Mouse (Mus musculus) heart, embryonic 16.5 days (tissue): ENCODE measurements around the gene Htt. TPM values are rescaled to one million over a fixed set of nuclear protein-coding genes. Genes with fewer than 3 reads are reported as not detected.

Source experiments
- ATAC-seq: fragments of 200-750 bp; cut with Nextera tagmentation; replicated peaks from 2 replicates; pipeline ENCODE4 v1.8.0; 2017; ENCODE audit warnings: moderate number of reproducible peaks; ENCODE audit not compliant: insufficient read depth, low FRiP score; ENCODE audit errors: extremely low read depth
- H3K27ac ChIP-seq: fragments of 300-500 bp; sonication (generic); 2 replicates; pipeline ENCODE4 v1.5.1; 2014; ENCODE audit warnings: mild to moderate bottlenecking, low read length, control low read depth, moderate library complexity
- H3K27me3 ChIP-seq: fragments of 300-500 bp; sonication (generic); 2 replicates; pipeline ENCODE4 v1.6.1; 2014; ENCODE audit warnings: low read length, mixed read lengths; ENCODE audit not compliant: control insufficient read depth, insufficient read depth
- H3K36me3 ChIP-seq: fragments of 300-500 bp; sonication (generic); 2 replicates; pipeline ENCODE4 v1.6.1; 2014; ENCODE audit not compliant: control insufficient read depth, insufficient read depth
- H3K4me1 ChIP-seq: fragments of 300-500 bp; sonication (generic); 2 replicates; pipeline ENCODE4 v1.6.1; 2014; ENCODE audit warnings: low read length, mixed read lengths; ENCODE audit not compliant: control insufficient read depth, insufficient read depth
- H3K4me2 ChIP-seq: fragments of 300-500 bp; sonication (generic); 2 replicates; pipeline ENCODE4 v1.6.1; 2014; ENCODE audit warnings: low read depth, mild to moderate bottlenecking, control low read depth, low read length
- H3K4me3 ChIP-seq: fragments of 300-500 bp; sonication (generic); 2 replicates; pipeline ENCODE4 v1.5.1; 2014; ENCODE audit warnings: mild to moderate bottlenecking, control low read depth, low read length
- H3K9ac ChIP-seq: fragments of 300-500 bp; sonication (generic); 2 replicates; pipeline ENCODE4 v1.6.1; 2014; ENCODE audit warnings: low read length, control low read depth
- H3K9me3 ChIP-seq: fragments of 300-500 bp; sonication (generic); replicated peaks from 2 replicates; pipeline ENCODE4 v1.6.1; 2016; ENCODE audit warnings: low read length; ENCODE audit not compliant: control insufficient read depth
- WGBS: fragments of 180-500 bp; shearing (Covaris S2); extraction: QIAGEN DNeasy Blood & Tissue Kit; methylation state at CpG from one replicate; pipeline ENCODE4 v1.1.7; 2014; 5-methylcytosine and 5-hydroxymethylcytosine counted together
- polyA plus RNA-seq: library from polyadenylated mRNA; unstranded; fragments of >200 nt; fragmentation: Nextera tagmentation; extraction: Ambion mirVana; gene quantifications from 2 replicates; pipeline ENCODE4 v1.2.1, GENCODE M21; 2015

Htt gene
- polyA plus RNA-seq, 1 experiment from 2014 or later, result 7.8 TPM

GRCm38 (mm10) chr5:34771818-34772217, 10.3 kb downstream of the Htt start:
- Histone ChIP-seq H3K4me1 (no peaks in the 10 kb centered on the region), H3K9me3 (no peaks in the 10 kb centered on the region), H3K9ac (no peak overlapping the region), H3K36me3 (no peaks in the 10 kb centered on the region), H3K4me2 (no peak overlapping the region), H3K27me3 (no peaks in the 10 kb centered on the region), H3K4me3 (no peak overlapping the region), H3K27ac (no peak overlapping the region)
- ATAC-seq, result no peak
- WGBS, result 88% methylated on average over 3 of the region's 3 CpGs

GRCm38 (mm10) chr5:34772696-34773245, 11.2 kb downstream of the Htt start:
- H3K36me3 ChIP-seq, result no peaks in the 10 kb centered on the region
- H3K4me2 ChIP-seq, result no peak overlapping the region
- no peaks in the 10 kb centered on the region for H3K27me3 ChIP-seq
- H3K9ac ChIP-seq, result no peak overlapping the region
- 85% methylated on average over 4 of the region's 4 CpGs for WGBS
- H3K9me3 ChIP-seq, result no peaks in the 10 kb centered on the region
- no peaks in the 10 kb centered on the region for H3K4me1 ChIP-seq
- no peak overlapping the region for H3K27ac ChIP-seq
- ATAC-seq, result no peak
- no peak overlapping the region for H3K4me3 ChIP-seq

GRCm38 (mm10) chr5:34773392-34773791, 11.9 kb downstream of the Htt start:
- H3K27me3 ChIP-seq, result no peaks in the 10 kb centered on the region
- H3K27ac ChIP-seq, result no peak overlapping the region
- H3K4me3 ChIP-seq, result no peak overlapping the region
- no peaks in the 10 kb centered on the region for H3K36me3 ChIP-seq
- WGBS, result 85% methylated on average over 2 of the region's 2 CpGs
- H3K9ac ChIP-seq, result no peak overlapping the region
- no peaks in the 10 kb centered on the region for H3K9me3 ChIP-seq
- ATAC-seq, result no peak
- H3K4me2 ChIP-seq, result no peak overlapping the region
- no peaks in the 10 kb centered on the region for H3K4me1 ChIP-seq

GRCm38 (mm10) chr5:34785027-34785426, 23.5 kb downstream of the Htt start:
- H3K9me3 ChIP-seq, result no peaks in the 10 kb centered on the region

GRCm38 (mm10) chr5:34791141-34791540, 29.6 kb downstream of the Htt start:
- Histone ChIP-seq H3K27me3 (no peaks in the 10 kb centered on the region), H3K4me2 (no peak overlapping the region), H3K27ac (no peak overlapping the region), H3K4me3 (no peak overlapping the region), H3K36me3 (peaks cover 7% of the 10 kb centered on the region), H3K9ac (no peak overlapping the region), H3K4me1 (no peaks in the 10 kb centered on the region), H3K9me3 (no peaks in the 10 kb centered on the region)
- 71% methylated on average over 2 of the region's 2 CpGs for WGBS
- no peak for ATAC-seq

More at GRCm38 (mm10) chr5:34785027-34785426, 23.5 kb downstream of the Htt start:
- H3K4me1 ChIP-seq, result peaks cover 3% of the 10 kb centered on the region
- no peak overlapping the region for H3K9ac ChIP-seq
- 85% methylated on average over 3 of the region's 3 CpGs for WGBS
- peaks cover 10% of the 10 kb centered on the region for H3K36me3 ChIP-seq
- no peak overlapping the region for H3K4me2 ChIP-seq
- H3K27ac ChIP-seq, result no peak overlapping the region
- H3K4me3 ChIP-seq, result no peak overlapping the region
- ATAC-seq, result no peak
- H3K27me3 ChIP-seq, result no peaks in the 10 kb centered on the region

- H3K4me1 ChIP-seq, result no peaks in the 10 kb centered on the region
- no peak overlapping the region for H3K4me3 ChIP-seq
- no peak overlapping the region for H3K4me2 ChIP-seq
- peaks cover 31% of the 10 kb centered on the region for H3K36me3 ChIP-seq
- H3K9me3 ChIP-seq, result no peaks in the 10 kb centered on the region
- no peak for ATAC-seq
- no peak overlapping the region for H3K27ac ChIP-seq
- no peak overlapping the region for H3K9ac ChIP-seq
- no peaks in the 10 kb centered on the region for H3K27me3 ChIP-seq
- 87% methylated on average over 5 of the region's 5 CpGs for WGBS
Observed at GRCm38 (mm10) chr5:34800292-34800953, 38.9 kb downstream of the Htt start.

- Histone ChIP-seq H3K4me3 (no peak overlapping the region), H3K27me3 (no peaks in the 10 kb centered on the region), H3K4me1 (no peaks in the 10 kb centered on the region), H3K9ac (no peak overlapping the region), H3K4me2 (no peak overlapping the region), H3K36me3 (peaks cover 29% of the 10 kb centered on the region), H3K9me3 (no peaks in the 10 kb centered on the region), H3K27ac (no peak overlapping the region)
- WGBS, result 97% methylated on average over 1 of the region's 1 CpGs
- no peak for ATAC-seq
Observed at GRCm38 (mm10) chr5:34806038-34806437, 44.5 kb downstream of the Htt start.

GRCm38 (mm10) chr5:34822431-34823149, 61.0 kb downstream of the Htt start:
- Histone ChIP-seq H3K4me2 (no peak overlapping the region), H3K27ac (no peak overlapping the region), H3K4me3 (no peak overlapping the region), H3K9me3 (no peaks in the 10 kb centered on the region), H3K4me1 (peaks cover 3% of the 10 kb centered on the region; the same call in 1 of the 2 replicates), H3K9ac (no peak overlapping the region), H3K27me3 (no peaks in the 10 kb centered on the region), H3K36me3 (peaks cover 32% of the 10 kb centered on the region)
- ATAC-seq, result no peak
- WGBS, result 86% methylated on average over 3 of the region's 3 CpGs

GRCm38 (mm10) chr5:34854079-34854478, 92.5 kb downstream of the Htt start:
- H3K27me3 ChIP-seq, result no peaks in the 10 kb centered on the region
- WGBS, result 91% methylated on average over 3 of the region's 3 CpGs
- ATAC-seq, result no peak
- H3K4me1 ChIP-seq, result no peaks in the 10 kb centered on the region
- H3K4me3 ChIP-seq, result no peak overlapping the region
- H3K4me2 ChIP-seq, result no peak overlapping the region
- peaks cover 23% of the 10 kb centered on the region for H3K36me3 ChIP-seq
- H3K27ac ChIP-seq, result no peak overlapping the region
- H3K9ac ChIP-seq, result no peak overlapping the region
- no peaks in the 10 kb centered on the region for H3K9me3 ChIP-seq
